Mouse (Mus musculus) erythroblast, embryonic 14.5 days (primary cell): ENCODE data around the gene Traf3ip1.

Experiments used
- GATA1 ChIP-seq: IDR thresholded peaks from 2 replicates; pipeline ENCODE4 v1.6.1; 2012; ENCODE audit warnings: low read length, inconsistent platforms, mixed read lengths
- TAL1 ChIP-seq: IDR thresholded peaks from 3 replicates; pipeline ENCODE4 v1.6.1; 2012; ENCODE audit warnings: low read length, inconsistent platforms, mixed read lengths

GRCm38 (mm10) chr1:91543974-91544373 lies 49.5 kb downstream of the Traf3ip1 start:
- TF ChIP-seq GATA1 (peak; percentile 65), TAL1 (no peak)
